Mouse (Mus musculus) embryonic facial prominence, embryonic 14.5 days (tissue): ENCODE measurements at regions not wholly inside any gene's neighbourhood (a gene's known extent, or its start where the extent isn't known, plus 50 kb on each side); places are given as distances from the start of the nearest gene placed in this dataset.
A peak's percentile ranks its signal among the peaks of the same experiment; 100 is the strongest.

ENCODE experiments used
- ATAC-seq: fragments of 200-750 bp; cut with Nextera tagmentation; 2 replicates; pipeline ENCODE4 v1.8.0; 2017; ENCODE audit warnings: low read depth, moderate number of reproducible peaks, moderate TSS enrichment
- DNase-seq: peaks from one replicate; pipeline ENCODE4 v3.0.0-alpha.2; 2015; ENCODE audit warnings: low spot score
- H3K27ac ChIP-seq: fragments of 300-500 bp; sonication (generic); replicated peaks from 2 replicates; pipeline ENCODE4 v1.5.1; 2014; ENCODE audit warnings: low read depth, mild to moderate bottlenecking, low read length, moderate library complexity
- H3K27me3 ChIP-seq: fragments of 300-500 bp; sonication (generic); replicated peaks from 2 replicates; pipeline ENCODE4 v1.6.1; 2014; ENCODE audit warnings: low read length; ENCODE audit not compliant: control insufficient read depth, insufficient read depth
- H3K36me3 ChIP-seq: fragments of 300-500 bp; sonication (generic); 2 replicates; pipeline ENCODE4 v1.6.1; 2014; ENCODE audit warnings: low read length, mixed read lengths; ENCODE audit not compliant: control insufficient read depth, insufficient read depth
- H3K4me1 ChIP-seq: fragments of 300-500 bp; sonication (generic); 2 replicates; pipeline ENCODE4 v1.6.1; 2014; ENCODE audit warnings: antibody characterized with exemption, low read length; ENCODE audit not compliant: control insufficient read depth, insufficient read depth
- H3K4me2 ChIP-seq: fragments of 300-500 bp; sonication (generic); 2 replicates; pipeline ENCODE4 v1.6.1; 2014; ENCODE audit warnings: low read depth, mild to moderate bottlenecking, low read length, moderate library complexity, mixed read lengths
- H3K4me3 ChIP-seq: fragments of 300-500 bp; sonication (generic); 2 replicates; pipeline ENCODE4 v1.5.1; 2014; ENCODE audit warnings: low read depth, mild to moderate bottlenecking, low read length
- H3K9ac ChIP-seq: fragments of 300-500 bp; sonication (generic); 2 replicates; pipeline ENCODE4 v1.6.1; 2014; ENCODE audit warnings: low read depth, mild to moderate bottlenecking, low read length, moderate library complexity, mixed read lengths
- H3K9me3 ChIP-seq: fragments of 300-500 bp; sonication (generic); 2 replicates; pipeline ENCODE4 v1.6.1; 2016; ENCODE audit warnings: low read length; ENCODE audit not compliant: control insufficient read depth
- WGBS: fragments of 180-500 bp; shearing (Covaris S2); extraction: QIAGEN DNeasy Blood & Tissue Kit; methylation state at CpG from one replicate; pipeline ENCODE4 v1.1.7; 2014; 5-methylcytosine and 5-hydroxymethylcytosine counted together

DNA sequence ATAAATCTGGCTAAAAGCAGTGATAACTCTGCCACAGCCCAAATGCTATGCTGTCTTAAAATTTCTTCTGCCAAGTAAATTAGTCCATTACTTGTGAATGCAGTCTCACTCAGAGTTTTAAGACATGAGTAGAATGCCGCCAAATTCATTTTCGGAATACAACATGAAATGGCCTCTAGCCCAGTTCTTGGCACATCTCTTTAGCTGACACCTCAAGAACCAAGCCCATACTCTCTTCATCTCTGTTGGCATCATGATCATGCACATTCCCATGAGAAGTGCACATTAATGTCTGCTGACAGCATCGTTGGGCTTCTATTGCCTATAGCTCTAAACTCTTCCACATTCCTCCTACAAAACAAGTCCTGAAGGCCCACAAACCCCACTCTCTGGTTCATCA lies 336.2 kb downstream of the Mycn start:
- WGBS: 91% methylated on average over 3 of the region's 3 CpGs
- Histone ChIP-seq H3K9me3 (no peaks in the 10 kb centered on the region), H3K4me1 (no peaks in the 10 kb centered on the region), H3K27ac (no peak overlapping the region), H3K4me2 (no peak overlapping the region), H3K9ac (no peak overlapping the region), H3K36me3 (no peaks in the 10 kb centered on the region), H3K27me3 (no peaks in the 10 kb centered on the region), H3K4me3 (no peak overlapping the region)
- ATAC-seq (no peak), DNase-seq (no peak)

- H3K27me3 ChIP-seq: no peaks in the 10 kb centered on the region
- H3K9ac ChIP-seq: no peak overlapping the region
- no peaks in the 10 kb centered on the region for H3K4me1 ChIP-seq
- ATAC-seq (no peak), DNase-seq (no peak)
- H3K9me3 ChIP-seq: no peaks in the 10 kb centered on the region
- H3K36me3 ChIP-seq: no peaks in the 10 kb centered on the region
- H3K4me2 ChIP-seq: no peak overlapping the region
- WGBS: 26% methylated on average over 2 of the region's 2 CpGs
- H3K27ac ChIP-seq: no peak overlapping the region
- H3K4me3 ChIP-seq: no peak overlapping the region
Measured at GRCm38 (mm10) chr12:12601362-12601761, 339.4 kb downstream of the Fam49a start.

DNA sequence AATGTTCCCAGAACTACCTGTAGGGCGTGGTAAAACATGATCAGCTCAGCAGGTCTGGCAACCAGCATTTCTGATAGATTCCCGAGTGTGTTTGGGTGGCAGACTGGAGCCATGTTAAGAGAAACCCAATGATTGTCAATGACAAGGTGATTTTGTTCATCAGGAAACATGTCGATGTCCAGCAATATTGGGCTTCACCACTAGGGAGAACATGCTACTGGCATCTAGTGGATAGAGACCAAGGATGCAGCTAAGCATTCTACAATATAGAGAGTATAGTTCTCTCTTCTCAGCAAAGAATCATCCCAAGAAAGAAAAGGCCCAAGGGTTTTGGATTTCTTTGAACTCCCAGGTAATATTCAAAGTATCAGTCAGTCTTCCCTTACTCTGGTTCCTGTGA lies 333.5 kb downstream of the Fam49a start:
- Histone ChIP-seq H3K4me2 (no peak overlapping the region), H3K9me3 (no peaks in the 10 kb centered on the region), H3K4me1 (no peaks in the 10 kb centered on the region), H3K9ac (no peak overlapping the region), H3K36me3 (no peaks in the 10 kb centered on the region), H3K27ac (no peak overlapping the region), H3K27me3 (no peaks in the 10 kb centered on the region), H3K4me3 (no peak overlapping the region)
- DNase-seq (no peak), ATAC-seq (no peak)
- WGBS: 97% methylated on average over 3 of the region's 3 CpGs

DNA sequence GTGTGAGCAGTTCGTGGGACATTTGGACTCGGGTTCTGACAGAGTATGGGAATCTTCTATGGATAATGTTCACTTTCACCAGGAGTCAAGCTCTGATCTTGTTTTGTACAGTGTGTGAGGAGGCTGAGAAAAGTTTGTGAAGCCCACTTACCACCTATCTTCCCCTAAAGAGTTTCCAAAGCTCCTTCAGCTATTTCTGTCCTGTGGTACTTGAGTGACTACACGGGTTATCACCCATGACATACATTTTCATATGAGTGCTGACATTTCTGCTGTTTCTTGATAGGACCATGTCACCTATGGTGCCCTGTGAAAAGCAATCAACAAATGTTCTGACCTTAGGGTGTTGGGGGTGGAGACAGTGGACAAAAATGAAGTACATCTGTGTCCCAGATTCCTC lies 332.6 kb downstream of the Fam49a start:
- Histone ChIP-seq H3K27ac (no peak overlapping the region), H3K4me3 (no peak overlapping the region), H3K27me3 (no peaks in the 10 kb centered on the region), H3K36me3 (no peaks in the 10 kb centered on the region), H3K4me2 (no peak overlapping the region), H3K9me3 (no peaks in the 10 kb centered on the region), H3K4me1 (no peaks in the 10 kb centered on the region), H3K9ac (no peak overlapping the region)
- ATAC-seq (no peak), DNase-seq (no peak)
- 99% methylated on average over 3 of the region's 3 CpGs for WGBS

DNA sequence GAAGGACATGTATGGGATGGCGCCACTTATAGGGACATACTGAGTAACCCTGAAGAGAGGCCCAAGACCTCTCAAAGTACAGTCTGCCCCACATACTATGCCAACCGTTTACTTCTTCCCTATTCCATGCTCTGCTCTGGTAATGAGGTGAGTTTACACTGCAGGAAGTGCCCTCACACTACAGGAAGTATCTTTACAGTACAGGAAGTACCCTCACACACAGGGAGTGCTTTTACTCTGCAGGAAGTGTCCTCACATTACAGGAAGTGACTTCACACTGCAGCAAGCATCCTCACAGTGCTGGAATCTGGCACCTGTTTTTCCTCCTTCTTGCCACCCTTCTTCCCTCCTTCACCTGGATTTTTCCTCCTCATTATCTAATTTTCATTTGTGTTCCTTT lies 331.4 kb downstream of the Fam49a start:
- no peaks in the 10 kb centered on the region for H3K4me1 ChIP-seq
- WGBS: 92% methylated on average over 2 of the region's 2 CpGs
- ATAC-seq: no peak
- no peaks in the 10 kb centered on the region for H3K9me3 ChIP-seq
- no peak overlapping the region for H3K9ac ChIP-seq
- H3K27ac ChIP-seq: no peak overlapping the region
- H3K4me2 ChIP-seq: no peak overlapping the region
- no peaks in the 10 kb centered on the region for H3K27me3 ChIP-seq
- H3K36me3 ChIP-seq: no peaks in the 10 kb centered on the region
- DNase-seq: no peak
- H3K4me3 ChIP-seq: no peak overlapping the region

GRCm38 (mm10) chr12:12590753-12591291 lies 328.9 kb downstream of the Fam49a start:
- H3K4me1 ChIP-seq: no peaks in the 10 kb centered on the region
- DNase-seq (peak; percentile 52), ATAC-seq (peak; percentile 79; the same call in 1 of the 2 replicates)
- H3K4me3 ChIP-seq: no peak overlapping the region
- no peak overlapping the region for H3K9ac ChIP-seq
- H3K36me3 ChIP-seq: no peaks in the 10 kb centered on the region
- H3K27ac ChIP-seq: no peak overlapping the region
- H3K27me3 ChIP-seq: no peaks in the 10 kb centered on the region
- WGBS: 54% methylated on average over 8 of the region's 8 CpGs
- no peaks in the 10 kb centered on the region for H3K9me3 ChIP-seq
- H3K4me2 ChIP-seq: no peak overlapping the region

- Histone ChIP-seq H3K27me3 (no peaks in the 10 kb centered on the region), H3K36me3 (no peaks in the 10 kb centered on the region), H3K4me2 (no peak overlapping the region), H3K9ac (no peak overlapping the region), H3K4me1 (no peaks in the 10 kb centered on the region), H3K9me3 (no peaks in the 10 kb centered on the region), H3K27ac (no peak overlapping the region), H3K4me3 (no peak overlapping the region)
- ATAC-seq: no peak
- WGBS: 33% methylated on average over 5 of the region's 5 CpGs
- DNase-seq: peak; percentile 22
Measured at GRCm38 (mm10) chr12:12588771-12589370, 326.9 kb downstream of the Fam49a start.

DNA sequence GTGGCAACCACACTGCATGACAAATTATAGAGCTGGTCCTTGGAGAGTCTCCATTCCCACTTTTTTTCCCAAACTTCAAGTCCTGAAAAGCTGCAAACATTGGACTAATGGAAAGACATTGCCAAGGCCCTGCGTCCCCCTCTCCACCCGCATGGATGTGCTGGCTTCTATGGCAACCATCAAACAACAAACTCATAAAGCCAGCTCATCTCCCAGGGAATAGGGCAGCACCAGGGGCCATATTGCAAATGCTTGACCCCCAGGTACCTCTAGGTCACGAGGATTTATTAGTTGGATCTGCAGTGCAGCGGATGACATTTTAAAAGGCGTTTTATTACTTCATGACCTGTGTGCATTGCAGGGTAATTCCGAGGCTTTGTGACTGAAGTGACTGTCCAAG lies 324.5 kb downstream of the Fam49a start:
- Histone ChIP-seq H3K36me3 (no peaks in the 10 kb centered on the region), H3K4me3 (no peak overlapping the region), H3K4me2 (no peak overlapping the region), H3K4me1 (peaks cover 3% of the 10 kb centered on the region; the same call in 1 of the 2 replicates), H3K9ac (no peak overlapping the region), H3K27ac (no peak overlapping the region), H3K27me3 (no peaks in the 10 kb centered on the region), H3K9me3 (no peaks in the 10 kb centered on the region)
- DNase-seq: no peak
- ATAC-seq: no peak
- WGBS: 80% methylated on average over 6 of the region's 6 CpGs
